Mouse (Mus musculus): ENCODE data around the gene Stradb. TPM values are rescaled to one million over a fixed set of nuclear protein-coding genes. Genes with fewer than 3 reads are reported as not detected.

Gene Stradb
- polyA plus RNA-seq, 1 experiment = 26.6 TPM

- no peak overlapping the region for H3K4me3 ChIP-seq (ENCODE audit: insufficient read depth, low read depth, low read length)
- H3K4me1 ChIP-seq (ENCODE audit: control insufficient read depth, insufficient read depth, low read length) = no peaks in the 10 kb centered on the region
- no peak for DNase-seq
- no peak overlapping the region for H3K27ac ChIP-seq (ENCODE audit: insufficient read depth, low read depth, low read length)
- TF ChIP-seq POLR2A (IDR thresholded peaks at IDR 0.05; ENCODE audit: low read depth, low read length) = no peak
- TF ChIP-seq CTCF (conservative IDR thresholded peaks at IDR 0.05; ENCODE audit: insufficient read depth, insufficient read length, low read depth, low read length) = no peak
- no peaks in the 10 kb centered on the region for H3K27me3 ChIP-seq (replicated peaks; ENCODE audit: control insufficient read depth, insufficient read depth, low read length)
- H3K36me3 ChIP-seq (ENCODE audit: control insufficient read depth, insufficient read depth, low read length) = peaks cover 3% of the 10 kb centered on the region
- 83% methylated on average over 5 of the region's 5 CpGs for WGBS
Measured at GRCm38 (mm10) chr1:58984586-58984985, 11.3 kb downstream of the Stradb start.

- Histone ChIP-seq H3K4me1 (ENCODE audit: control insufficient read depth, insufficient read depth, low read length) (no peaks in the 10 kb centered on the region), H3K36me3 (ENCODE audit: control insufficient read depth, insufficient read depth, low read length) (peaks cover 9% of the 10 kb centered on the region), H3K4me3 (ENCODE audit: insufficient read depth, low read depth, low read length) (no peak overlapping the region), H3K27ac (ENCODE audit: insufficient read depth, low read depth, low read length) (no peak overlapping the region), H3K27me3 (replicated peaks; ENCODE audit: control insufficient read depth, insufficient read depth, low read length) (no peaks in the 10 kb centered on the region)
- DNase-seq = no peak
- TF ChIP-seq POLR2A (IDR thresholded peaks at IDR 0.05; ENCODE audit: low read depth, low read length) (no peak), CTCF (conservative IDR thresholded peaks at IDR 0.05; ENCODE audit: insufficient read depth, insufficient read length, low read depth, low read length) (no peak)
- WGBS = 88% methylated on average over 7 of the region's 7 CpGs
Measured at GRCm38 (mm10) chr1:58993144-58993543, 19.8 kb downstream of the Stradb start.

GRCm38 (mm10) chr1:58993723-58994122 is 20.4 kb downstream of the Stradb start:
- 24% methylated on average over 1 of the region's 1 CpGs for WGBS

GRCm38 (mm10) chr1:58995313-58995712 is 22.0 kb downstream of the Stradb start:
- WGBS = 92% methylated on average over 5 of the region's 5 CpGs
- peaks cover 7% of the 10 kb centered on the region for H3K36me3 ChIP-seq (ENCODE audit: control insufficient read depth, insufficient read depth, low read length)

More at GRCm38 (mm10) chr1:58993723-58994122, 20.4 kb downstream of the Stradb start:
- no peak overlapping the region for H3K27ac ChIP-seq (ENCODE audit: insufficient read depth, low read depth, low read length)
- peaks cover 9% of the 10 kb centered on the region for H3K36me3 ChIP-seq (ENCODE audit: control insufficient read depth, insufficient read depth, low read length)
- TF ChIP-seq CTCF (conservative IDR thresholded peaks at IDR 0.05; ENCODE audit: insufficient read depth, insufficient read length, low read depth, low read length) (0 out of 2 replicates have a peak, but pooled peaks have one; percentile 2), POLR2A (IDR thresholded peaks at IDR 0.05; ENCODE audit: low read depth, low read length) (no peak)
- no peaks in the 10 kb centered on the region for H3K4me1 ChIP-seq (ENCODE audit: control insufficient read depth, insufficient read depth, low read length)
- DNase-seq = no peak
- no peaks in the 10 kb centered on the region for H3K27me3 ChIP-seq (replicated peaks; ENCODE audit: control insufficient read depth, insufficient read depth, low read length)
- no peak overlapping the region for H3K4me3 ChIP-seq (ENCODE audit: insufficient read depth, low read depth, low read length)

GRCm38 (mm10) chr1:59009250-59009649 is 35.9 kb downstream of the Stradb start:
- H3K4me1 ChIP-seq (ENCODE audit: control insufficient read depth, insufficient read depth, low read length) = no peaks in the 10 kb centered on the region
- no peak overlapping the region for H3K27ac ChIP-seq (ENCODE audit: insufficient read depth, low read depth, low read length)
- peak; percentile 62 for DNase-seq
- no peaks in the 10 kb centered on the region for H3K36me3 ChIP-seq (ENCODE audit: control insufficient read depth, insufficient read depth, low read length)
- H3K27me3 ChIP-seq (replicated peaks; ENCODE audit: control insufficient read depth, insufficient read depth, low read length) = no peaks in the 10 kb centered on the region
- TF ChIP-seq POLR2A (IDR thresholded peaks at IDR 0.05; ENCODE audit: low read depth, low read length) (no peak), CTCF (conservative IDR thresholded peaks at IDR 0.05; ENCODE audit: insufficient read depth, insufficient read length, low read depth, low read length) (peak; percentile 45)
- H3K4me3 ChIP-seq (ENCODE audit: insufficient read depth, low read depth, low read length) = no peak overlapping the region
- WGBS = 34% methylated on average over 4 of the region's 4 CpGs

More at GRCm38 (mm10) chr1:58995313-58995712, 22.0 kb downstream of the Stradb start:
- Histone ChIP-seq H3K27me3 (replicated peaks; ENCODE audit: control insufficient read depth, insufficient read depth, low read length) (no peaks in the 10 kb centered on the region), H3K4me1 (ENCODE audit: control insufficient read depth, insufficient read depth, low read length) (no peaks in the 10 kb centered on the region), H3K27ac (ENCODE audit: insufficient read depth, low read depth, low read length) (no peak overlapping the region), H3K4me3 (ENCODE audit: insufficient read depth, low read depth, low read length) (no peak overlapping the region)
- TF ChIP-seq POLR2A (IDR thresholded peaks at IDR 0.05; ENCODE audit: low read depth, low read length) (no peak), CTCF (conservative IDR thresholded peaks at IDR 0.05; ENCODE audit: insufficient read depth, insufficient read length, low read depth, low read length) (no peak)
- DNase-seq = no peak

- Histone ChIP-seq H3K4me1 (ENCODE audit: control insufficient read depth, insufficient read depth, low read length) (no peaks in the 10 kb centered on the region; the same call in 1 of the 2 replicates), H3K27ac (ENCODE audit: insufficient read depth, low read depth, low read length) (peak overlapping the region; percentile 45; the same call in 1 of the 2 replicates), H3K36me3 (ENCODE audit: control insufficient read depth, insufficient read depth, low read length) (no peaks in the 10 kb centered on the region), H3K4me3 (ENCODE audit: insufficient read depth, low read depth, low read length) (no peak overlapping the region), H3K27me3 (replicated peaks; ENCODE audit: control insufficient read depth, insufficient read depth, low read length) (no peaks in the 10 kb centered on the region)
- TF ChIP-seq POLR2A (IDR thresholded peaks at IDR 0.05; ENCODE audit: low read depth, low read length) (no peak), CTCF (conservative IDR thresholded peaks at IDR 0.05; ENCODE audit: insufficient read depth, insufficient read length, low read depth, low read length) (no peak)
- WGBS = 51% methylated on average over 3 of the region's 3 CpGs
- peak; percentile 77 for DNase-seq
Measured at GRCm38 (mm10) chr1:59021556-59021955, 48.2 kb downstream of the Stradb start.

GRCm38 (mm10) chr1:59037723-59038122 is 64.4 kb downstream of the Stradb start:
- Histone ChIP-seq H3K27ac (ENCODE audit: insufficient read depth, low read depth, low read length) (no peak overlapping the region), H3K4me1 (ENCODE audit: control insufficient read depth, insufficient read depth, low read length) (no peaks in the 10 kb centered on the region), H3K36me3 (ENCODE audit: control insufficient read depth, insufficient read depth, low read length) (no peaks in the 10 kb centered on the region), H3K27me3 (replicated peaks; ENCODE audit: control insufficient read depth, insufficient read depth, low read length) (no peaks in the 10 kb centered on the region), H3K4me3 (ENCODE audit: insufficient read depth, low read depth, low read length) (no peak overlapping the region)
- no peak for DNase-seq
- WGBS = 90% methylated on average over 5 of the region's 5 CpGs
- TF ChIP-seq POLR2A (IDR thresholded peaks at IDR 0.05; ENCODE audit: low read depth, low read length) (no peak), CTCF (conservative IDR thresholded peaks at IDR 0.05; ENCODE audit: insufficient read depth, insufficient read length, low read depth, low read length) (no peak)

Other genes with a start within 250 kb of the Stradb start
- gene Casp8, start 178.1 kb upstream of the Stradb start, polyA plus RNA-seq (2012; rRNA removed) = 5.5 and 6.9 TPM in 2 replicates
- gene Trak2, start 92 bp upstream of the Stradb start, polyA plus RNA-seq (2012; rRNA removed) = 55.4 and 63.1 TPM in 2 replicates
- 0.06 TPM in 1 of 2 replicates, not detected in the other for gene C2cd6, start 121.4 kb downstream of the Stradb start, polyA plus RNA-seq (2012; rRNA removed)
- gene Tmem237, start 146.9 kb downstream of the Stradb start, polyA plus RNA-seq (2012; rRNA removed) = 9.6 and 10.3 TPM in 2 replicates
- 2.6 TPM in 2 replicates for gene Mpp4, start 189.9 kb downstream of the Stradb start, polyA plus RNA-seq (2012; rRNA removed)